Mouse (Mus musculus) ES-Bruce4 (cell line): ENCODE results near the gene Serpina9.

Source experiments
- CTCF ChIP-seq: IDR thresholded peaks from one replicate; pipeline ENCODE4 v1.8.1; 2011; ENCODE audit warnings: low read depth, low read length
- EP300 ChIP-seq: IDR thresholded peaks from 2 replicates; pipeline ENCODE4 v1.6.1; 2011; ENCODE audit warnings: low read depth, low read length; ENCODE audit not compliant: insufficient read depth
- POLR2A ChIP-seq: IDR thresholded peaks from one replicate; pipeline ENCODE4 v1.8.1; 2011; ENCODE audit warnings: low read length; ENCODE audit not compliant: insufficient read depth

- no peak for TF ChIP-seq EP300
- no peak for TF ChIP-seq CTCF
- no peak for TF ChIP-seq POLR2A
These were observed 27.7 kb downstream of the Serpina9 start for GRCm38 (mm10) chr12:103985868-103986267.
